Mouse (Mus musculus): ENCODE measurements around the gene Zscan29. TPM values are rescaled to one million over a fixed set of nuclear protein-coding genes. Genes with fewer than 3 reads are reported as not detected.
"Not testable (repeated sequence)": the region's sequence is repeated elsewhere in the genome, so short reads cannot be mapped to it uniquely, and the experiment has no call there.

Zscan29 gene
- polyA plus RNA-seq, 1 experiment from 2014 or later, result 6.0 TPM

DNA sequence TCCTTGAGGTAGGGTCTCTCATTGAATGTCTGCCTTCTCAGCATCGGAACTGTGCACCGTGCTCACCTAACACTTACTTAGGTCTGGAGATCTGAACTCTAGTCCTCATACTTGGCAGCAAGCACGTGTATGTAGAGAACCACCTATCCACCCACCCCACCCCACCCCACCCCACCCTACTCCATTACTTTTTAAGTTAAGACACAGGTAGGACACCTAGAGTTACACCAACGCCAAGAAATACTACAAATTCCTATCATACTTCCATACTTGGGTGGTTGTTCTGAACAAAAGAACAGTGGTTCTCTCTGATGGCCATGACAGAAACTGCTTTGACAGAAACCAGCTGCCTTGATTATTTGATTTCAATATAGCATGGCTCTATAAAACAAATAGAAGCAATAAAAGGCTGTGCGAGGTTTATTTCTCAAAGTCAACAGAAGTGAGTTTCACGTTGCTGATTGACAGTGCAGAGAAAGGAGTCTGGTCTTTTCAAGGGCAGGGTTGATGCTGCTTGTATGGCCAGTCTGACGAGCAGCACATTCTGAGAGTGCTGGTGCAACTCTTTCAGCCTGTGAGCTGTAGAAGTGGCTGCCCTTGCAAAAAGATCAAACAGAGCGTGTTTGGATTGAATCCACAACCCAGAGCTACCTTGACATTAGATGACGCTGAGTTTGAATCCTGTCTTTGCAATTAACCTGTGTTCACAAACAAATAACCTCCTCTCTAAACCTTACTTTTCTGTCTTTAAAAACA, 41.9 kb downstream of the Zscan29 start:
- no peaks in the 10 kb centered on the region for H3K36me3 ChIP-seq
- no peak overlapping the region for H3K4me3 ChIP-seq (replicated peaks)
- no peaks in the 10 kb centered on the region for H3K4me1 ChIP-seq
- H3K27ac ChIP-seq (replicated peaks), result no peak overlapping the region
- WGBS, result 74% methylated on average over 9 of the region's 9 CpGs
- H3K9ac ChIP-seq (replicated peaks), result no peak overlapping the region
- H3K4me2 ChIP-seq, result no peak overlapping the region
- H3K27me3 ChIP-seq (replicated peaks), result no peaks in the 10 kb centered on the region
- no peak for ATAC-seq (ENCODE audit: low FRiP score)
- H3K9me3 ChIP-seq (replicated peaks), result no peaks in the 10 kb centered on the region

DNA sequence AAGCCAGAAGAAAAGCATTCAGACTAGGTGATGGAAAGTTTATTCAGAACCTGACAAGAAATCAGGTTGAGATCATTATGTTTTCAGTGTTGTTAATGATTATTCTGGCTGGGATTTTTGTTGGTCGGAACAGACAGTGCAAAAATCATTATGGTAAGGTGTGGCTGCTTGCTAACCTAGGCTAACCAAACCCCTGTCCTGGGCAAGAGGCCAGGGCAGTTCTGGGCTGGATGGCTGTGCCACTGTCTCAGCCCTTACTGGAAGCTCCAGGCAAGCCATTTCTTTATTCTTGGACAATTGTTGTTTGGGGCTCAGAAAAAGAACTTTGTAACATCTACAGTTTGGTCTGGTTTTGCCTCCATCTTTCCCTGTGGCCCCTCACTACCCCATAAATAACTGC, 43.4 kb downstream of the Zscan29 start:
- no peak overlapping the region for H3K9ac ChIP-seq (replicated peaks)
- no peak overlapping the region for H3K27ac ChIP-seq (replicated peaks)
- H3K4me1 ChIP-seq, result no peaks in the 10 kb centered on the region
- no peaks in the 10 kb centered on the region for H3K9me3 ChIP-seq (replicated peaks)
- no peaks in the 10 kb centered on the region for H3K27me3 ChIP-seq (replicated peaks)
- 95% methylated on average over 1 of the region's 1 CpGs for WGBS
- H3K36me3 ChIP-seq, result no peaks in the 10 kb centered on the region
- no peak for ATAC-seq (ENCODE audit: low FRiP score)
- H3K4me2 ChIP-seq, result no peak overlapping the region
- H3K4me3 ChIP-seq (replicated peaks), result no peak overlapping the region

GRCm38 (mm10) chr2:121126302-121126701, 44.6 kb downstream of the Zscan29 start:
- H3K36me3 ChIP-seq; H3K27me3 ChIP-seq (replicated peaks); H3K9ac ChIP-seq (replicated peaks); H3K4me3 ChIP-seq (replicated peaks); H3K27ac ChIP-seq (replicated peaks); H3K9me3 ChIP-seq (replicated peaks); H3K4me2 ChIP-seq; ATAC-seq (ENCODE audit: low FRiP score); H3K4me1 ChIP-seq: not testable (repeated sequence)
- 94% methylated on average over 5 of the region's 5 CpGs for WGBS

DNA sequence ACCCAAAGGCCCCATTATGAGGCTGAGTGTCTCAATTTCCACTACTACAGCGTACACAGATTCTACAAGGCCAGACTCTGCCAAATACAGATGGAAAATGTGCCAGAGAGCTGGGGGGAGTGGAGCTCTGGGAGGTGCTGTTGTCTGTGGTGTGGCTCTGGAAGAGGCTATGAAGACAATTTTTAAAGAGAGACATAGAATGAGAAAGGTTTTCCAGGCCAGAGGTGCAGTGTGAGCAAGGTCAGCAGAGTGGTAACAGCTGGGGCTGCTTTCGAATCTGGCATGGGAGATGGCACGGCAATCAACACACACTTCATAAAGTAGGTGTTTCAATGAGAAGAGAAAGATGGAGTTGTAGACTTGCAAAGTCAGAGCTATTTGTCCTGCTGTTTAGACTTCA, 51.7 kb downstream of the Zscan29 start:
- Histone ChIP-seq H3K9me3 (replicated peaks) (no peaks in the 10 kb centered on the region), H3K4me3 (replicated peaks) (no peak overlapping the region), H3K4me2 (no peak overlapping the region), H3K36me3 (no peaks in the 10 kb centered on the region), H3K27me3 (replicated peaks) (no peaks in the 10 kb centered on the region), H3K4me1 (no peaks in the 10 kb centered on the region), H3K9ac (replicated peaks) (no peak overlapping the region), H3K27ac (replicated peaks) (no peak overlapping the region)
- 89% methylated on average over 3 of the region's 3 CpGs for WGBS
- no peak for ATAC-seq (ENCODE audit: low FRiP score)

GRCm38 (mm10) chr2:121115418-121115817, 55.5 kb downstream of the Zscan29 start:
- no peaks in the 10 kb centered on the region for H3K27me3 ChIP-seq (replicated peaks)
- H3K4me3 ChIP-seq (replicated peaks), result no peak overlapping the region
- H3K4me1 ChIP-seq, result no peaks in the 10 kb centered on the region
- no peaks in the 10 kb centered on the region for H3K9me3 ChIP-seq (replicated peaks)
- no peak overlapping the region for H3K9ac ChIP-seq (replicated peaks)
- H3K36me3 ChIP-seq, result no peaks in the 10 kb centered on the region
- H3K27ac ChIP-seq (replicated peaks), result no peak overlapping the region
- no peak for ATAC-seq (ENCODE audit: low FRiP score)
- 96% methylated on average over 2 of the region's 2 CpGs for WGBS
- no peak overlapping the region for H3K4me2 ChIP-seq

GRCm38 (mm10) chr2:121109695-121110094, 61.2 kb downstream of the Zscan29 start, which contains the start of gene Tgm7:
Gene Tgm7, minus strand, starts transcription at chr2:121109795.
- ATAC-seq (ENCODE audit: low FRiP score), result no peak
- no peaks in the 10 kb centered on the region for H3K9me3 ChIP-seq (replicated peaks)
- no peak within 1 kb of the TSS for H3K4me3 ChIP-seq (replicated peaks)
- H3K4me2 ChIP-seq, result no peak within 1 kb of the TSS
- no peaks in the 10 kb centered on the region for H3K4me1 ChIP-seq
- H3K9ac ChIP-seq (replicated peaks), result no peak within 1 kb of the TSS
- 86% methylated on average over 4 of the region's 4 CpGs for WGBS
- no peaks in the 10 kb centered on the region for H3K36me3 ChIP-seq
- no peak within 1 kb of the TSS for H3K27ac ChIP-seq (replicated peaks)
- H3K27me3 ChIP-seq (replicated peaks), result no peaks in the 10 kb centered on the region

Other genes starting within 250 kb of the Zscan29 start
- 29.7 and 33.0 TPM in 2 replicates for gene Ubr1, start 200.4 kb downstream of the Zscan29 start, polyA plus RNA-seq (2015; fragmentation: Nextera tagmentation; extraction: Ambion mirVana)
- 15.0 and 15.1 TPM in 2 replicates for gene Tmem62, start 194.1 kb downstream of the Zscan29 start, polyA plus RNA-seq (2015; fragmentation: Nextera tagmentation; extraction: Ambion mirVana)
- gene Ccndbp1, start 162.7 kb downstream of the Zscan29 start, polyA plus RNA-seq (2015; fragmentation: Nextera tagmentation; extraction: Ambion mirVana), result 78.0 and 81.7 TPM in 2 replicates
- 0.37 and 0.75 TPM in 2 replicates for gene Epb42, start 134.1 kb downstream of the Zscan29 start, polyA plus RNA-seq (2015; fragmentation: Nextera tagmentation; extraction: Ambion mirVana)
- 0.09 and 0.14 TPM in 2 replicates for gene Tgm5, start 85.3 kb downstream of the Zscan29 start, polyA plus RNA-seq (2015; fragmentation: Nextera tagmentation; extraction: Ambion mirVana)
- 0.13 TPM in 1 of 2 replicates, not detected in the other for gene Tgm7, start 61.3 kb downstream of the Zscan29 start, polyA plus RNA-seq (2015; fragmentation: Nextera tagmentation; extraction: Ambion mirVana)
- 27.1 and 27.6 TPM in 2 replicates for gene Adal, start 30.7 kb downstream of the Zscan29 start, polyA plus RNA-seq (2015; fragmentation: Nextera tagmentation; extraction: Ambion mirVana)
- gene Lcmt2, start 30.5 kb downstream of the Zscan29 start, polyA plus RNA-seq (2015; fragmentation: Nextera tagmentation; extraction: Ambion mirVana), result 18.9 and 21.5 TPM in 2 replicates
- gene Tubgcp4, start 471 bp downstream of the Zscan29 start, polyA plus RNA-seq (2015; fragmentation: Nextera tagmentation; extraction: Ambion mirVana), result 45.2 and 47.2 TPM in 2 replicates
- 131 and 146 TPM in 2 replicates for gene Trp53bp1, start 100.3 kb upstream of the Zscan29 start, polyA plus RNA-seq (2015; fragmentation: Nextera tagmentation; extraction: Ambion mirVana)
- gene Map1a, start 118.5 kb upstream of the Zscan29 start, polyA plus RNA-seq (2015; fragmentation: Nextera tagmentation; extraction: Ambion mirVana), result 32.5 and 38.6 TPM in 2 replicates
- 20.5 and 22.0 TPM in 2 replicates for gene Ppip5k1, start 184.3 kb upstream of the Zscan29 start, polyA plus RNA-seq (2015; fragmentation: Nextera tagmentation; extraction: Ambion mirVana)
- gene Ckmt1, start 186.6 kb upstream of the Zscan29 start, polyA plus RNA-seq (2015; fragmentation: Nextera tagmentation; extraction: Ambion mirVana), result 131 and 149 TPM in 2 replicates
- gene Strc, start 216.0 kb upstream of the Zscan29 start, polyA plus RNA-seq (2015; fragmentation: Nextera tagmentation; extraction: Ambion mirVana), result not detected in 2 replicates
- 400 and 471 TPM in 2 replicates for gene Pdia3, start 242.7 kb upstream of the Zscan29 start, polyA plus RNA-seq (2015; fragmentation: Nextera tagmentation; extraction: Ambion mirVana)
- gene Catsper2, start 242.7 kb upstream of the Zscan29 start, polyA plus RNA-seq (2015; fragmentation: Nextera tagmentation; extraction: Ambion mirVana), result 3.0 and 5.7 TPM in 2 replicates